Mouse (Mus musculus): ENCODE results near the gene Tpcn2. TPM values are rescaled to one million over a fixed set of nuclear protein-coding genes. Genes with fewer than 3 reads are reported as not detected.

The Tpcn2 gene
- total RNA-seq, 1 experiment from 2014 or later = 5.7 TPM

- ATAC-seq (replicated peaks in 1 of 2; ENCODE audit: insufficient read depth in 1 of 2, low FRiP score in 2 of 2, low TSS enrichment in 1 of 2, low read depth in 1 of 2, poor library complexity in 2 of 2, severe bottlenecking in 2 of 2) = peak; percentile 23 to 35; a peak in 3 of 4 replicates
Measured at GRCm38 (mm10) chr7:145221841-145222689, 61.7 kb downstream of the Tpcn2 start.

GRCm38 (mm10) chr7:145221346-145221745 lies 62.5 kb downstream of the Tpcn2 start:
- no peak for ATAC-seq (replicated peaks in 1 of 2; ENCODE audit: insufficient read depth in 1 of 2, low FRiP score in 2 of 2, low TSS enrichment in 1 of 2, low read depth in 1 of 2, poor library complexity in 2 of 2, severe bottlenecking in 2 of 2)

- no peak for ATAC-seq (replicated peaks in 1 of 2; ENCODE audit: insufficient read depth in 1 of 2, low FRiP score in 2 of 2, low TSS enrichment in 1 of 2, low read depth in 1 of 2, poor library complexity in 2 of 2, severe bottlenecking in 2 of 2)
Measured at GRCm38 (mm10) chr7:145219420-145219831, 64.4 kb downstream of the Tpcn2 start.

- no peak for ATAC-seq (replicated peaks in 1 of 2; ENCODE audit: insufficient read depth in 1 of 2, low FRiP score in 2 of 2, low TSS enrichment in 1 of 2, low read depth in 1 of 2, poor library complexity in 2 of 2, severe bottlenecking in 2 of 2)
Measured at GRCm38 (mm10) chr7:145216591-145216990, 67.2 kb downstream of the Tpcn2 start.

GRCm38 (mm10) chr7:145215476-145215875 lies 68.3 kb downstream of the Tpcn2 start:
- no peak for ATAC-seq (replicated peaks in 1 of 2; ENCODE audit: insufficient read depth in 1 of 2, low FRiP score in 2 of 2, low TSS enrichment in 1 of 2, low read depth in 1 of 2, poor library complexity in 2 of 2, severe bottlenecking in 2 of 2)

- no peak for ATAC-seq (replicated peaks in 1 of 2; ENCODE audit: insufficient read depth in 1 of 2, low FRiP score in 2 of 2, low TSS enrichment in 1 of 2, low read depth in 1 of 2, poor library complexity in 2 of 2, severe bottlenecking in 2 of 2)
Measured at GRCm38 (mm10) chr7:145211680-145212659, 71.8 kb downstream of the Tpcn2 start.

GRCm38 (mm10) chr7:145210477-145211070 lies 73.2 kb downstream of the Tpcn2 start:
- ATAC-seq (replicated peaks in 1 of 2; ENCODE audit: insufficient read depth in 1 of 2, low FRiP score in 2 of 2, low TSS enrichment in 1 of 2, low read depth in 1 of 2, poor library complexity in 2 of 2, severe bottlenecking in 2 of 2) = no peak

- no peak for ATAC-seq (replicated peaks in 1 of 2; ENCODE audit: insufficient read depth in 1 of 2, low FRiP score in 2 of 2, low TSS enrichment in 1 of 2, low read depth in 1 of 2, poor library complexity in 2 of 2, severe bottlenecking in 2 of 2)
Measured at GRCm38 (mm10) chr7:145208006-145208405, 75.8 kb downstream of the Tpcn2 start, which contains the start of gene 1810010D01Rik. 1810010D01Rik (minus strand) TSS chr7:145208119.

GRCm38 (mm10) chr7:145206801-145207200 lies 77.0 kb downstream of the Tpcn2 start:
- ATAC-seq (replicated peaks in 1 of 2; ENCODE audit: insufficient read depth in 1 of 2, low FRiP score in 2 of 2, low TSS enrichment in 1 of 2, low read depth in 1 of 2, poor library complexity in 2 of 2, severe bottlenecking in 2 of 2) = no peak

- peak; percentile 30 to 43; a peak in 2 of 4 replicates for ATAC-seq (replicated peaks in 1 of 2; ENCODE audit: insufficient read depth in 1 of 2, low FRiP score in 2 of 2, low TSS enrichment in 1 of 2, low read depth in 1 of 2, poor library complexity in 2 of 2, severe bottlenecking in 2 of 2)
Measured at GRCm38 (mm10) chr7:145206056-145206610, 77.7 kb downstream of the Tpcn2 start.

- ATAC-seq (replicated peaks in 1 of 2; ENCODE audit: insufficient read depth in 1 of 2, low FRiP score in 2 of 2, low TSS enrichment in 1 of 2, low read depth in 1 of 2, poor library complexity in 2 of 2, severe bottlenecking in 2 of 2) = no peak
Measured at GRCm38 (mm10) chr7:145205363-145205902, 78.4 kb downstream of the Tpcn2 start.

- ATAC-seq (replicated peaks in 1 of 2; ENCODE audit: insufficient read depth in 1 of 2, low FRiP score in 2 of 2, low TSS enrichment in 1 of 2, low read depth in 1 of 2, poor library complexity in 2 of 2, severe bottlenecking in 2 of 2) = no peak
Measured at GRCm38 (mm10) chr7:145199711-145200110, 84.1 kb downstream of the Tpcn2 start.

- ATAC-seq (replicated peaks in 1 of 2; ENCODE audit: insufficient read depth in 1 of 2, low FRiP score in 2 of 2, low TSS enrichment in 1 of 2, low read depth in 1 of 2, poor library complexity in 2 of 2, severe bottlenecking in 2 of 2) = no peak
Measured at GRCm38 (mm10) chr7:145198223-145198714, 85.5 kb downstream of the Tpcn2 start.

- ATAC-seq (replicated peaks in 1 of 2; ENCODE audit: insufficient read depth in 1 of 2, low FRiP score in 2 of 2, low TSS enrichment in 1 of 2, low read depth in 1 of 2, poor library complexity in 2 of 2, severe bottlenecking in 2 of 2) = no peak
Measured at GRCm38 (mm10) chr7:145197711-145198110, 86.1 kb downstream of the Tpcn2 start.

- ATAC-seq (replicated peaks in 1 of 2; ENCODE audit: insufficient read depth in 1 of 2, low FRiP score in 2 of 2, low TSS enrichment in 1 of 2, low read depth in 1 of 2, poor library complexity in 2 of 2, severe bottlenecking in 2 of 2) = no peak
Measured at GRCm38 (mm10) chr7:145197042-145197441, 86.8 kb downstream of the Tpcn2 start.

- no peak for ATAC-seq (replicated peaks in 1 of 2; ENCODE audit: insufficient read depth in 1 of 2, low FRiP score in 2 of 2, low TSS enrichment in 1 of 2, low read depth in 1 of 2, poor library complexity in 2 of 2, severe bottlenecking in 2 of 2)
Measured at GRCm38 (mm10) chr7:145196340-145196739, 87.5 kb downstream of the Tpcn2 start.
